Mouse (Mus musculus) midbrain, embryonic 13.5 days (tissue): ENCODE results near the gene Txndc2. TPM values are rescaled to one million over a fixed set of nuclear protein-coding genes. Genes with fewer than 3 reads are reported as not detected.

Experiments used
- ATAC-seq: fragments of 200-750 bp; cut with Nextera tagmentation; 2 replicates; pipeline ENCODE4 v1.8.0; 2017; ENCODE audit warnings: mild to moderate bottlenecking, moderate TSS enrichment, moderate library complexity
- H3K27ac ChIP-seq: fragments of 300-500 bp; sonication (generic); 2 replicates; pipeline ENCODE4 v1.5.1; 2015; ENCODE audit warnings: inconsistent platforms, mild to moderate bottlenecking, moderate library complexity
- H3K27me3 ChIP-seq: fragments of 300-500 bp; sonication (generic); 2 replicates; pipeline ENCODE4 v1.6.1; 2015; ENCODE audit warnings: mild to moderate bottlenecking, inconsistent platforms
- H3K36me3 ChIP-seq: fragments of 300-500 bp; sonication (generic); 2 replicates; pipeline ENCODE4 v1.6.1; 2015; ENCODE audit warnings: mild to moderate bottlenecking, inconsistent platforms
- H3K4me1 ChIP-seq: fragments of 300-500 bp; sonication (generic); replicated peaks from 2 replicates; pipeline ENCODE4 v1.6.1; 2015; ENCODE audit warnings: inconsistent platforms
- H3K4me2 ChIP-seq: fragments of 300-500 bp; sonication (generic); replicated peaks from 2 replicates; pipeline ENCODE4 v1.6.1; 2015; ENCODE audit warnings: moderate library complexity, mild to moderate bottlenecking, inconsistent platforms
- H3K4me3 ChIP-seq: fragments of 300-500 bp; sonication (generic); replicated peaks from 2 replicates; pipeline ENCODE4 v1.5.1; 2015; ENCODE audit warnings: mild to moderate bottlenecking, inconsistent platforms
- H3K9ac ChIP-seq: fragments of 300-500 bp; sonication (generic); replicated peaks from 2 replicates; pipeline ENCODE4 v1.6.1; 2015; ENCODE audit warnings: mild to moderate bottlenecking, inconsistent platforms
- H3K9me3 ChIP-seq: fragments of 300-500 bp; sonication (generic); 2 replicates; pipeline ENCODE4 v1.6.1; 2016; ENCODE audit warnings: mild to moderate bottlenecking, inconsistent platforms
- WGBS: fragments of 180-500 bp; shearing (Covaris S2); methylation state at CpG from one replicate; pipeline ENCODE4 v1.1.7; 2015; 5-methylcytosine and 5-hydroxymethylcytosine counted together
- polyA plus RNA-seq: library from polyadenylated mRNA; unstranded; fragments of >200 nt; fragmentation: Nextera tagmentation; extraction: Ambion mirVana; gene quantifications from 2 replicates; pipeline ENCODE4 v1.2.1, GENCODE M21; 2015

Gene Txndc2
- polyA plus RNA-seq, 1 experiment from 2014 or later: not detected

DNA sequence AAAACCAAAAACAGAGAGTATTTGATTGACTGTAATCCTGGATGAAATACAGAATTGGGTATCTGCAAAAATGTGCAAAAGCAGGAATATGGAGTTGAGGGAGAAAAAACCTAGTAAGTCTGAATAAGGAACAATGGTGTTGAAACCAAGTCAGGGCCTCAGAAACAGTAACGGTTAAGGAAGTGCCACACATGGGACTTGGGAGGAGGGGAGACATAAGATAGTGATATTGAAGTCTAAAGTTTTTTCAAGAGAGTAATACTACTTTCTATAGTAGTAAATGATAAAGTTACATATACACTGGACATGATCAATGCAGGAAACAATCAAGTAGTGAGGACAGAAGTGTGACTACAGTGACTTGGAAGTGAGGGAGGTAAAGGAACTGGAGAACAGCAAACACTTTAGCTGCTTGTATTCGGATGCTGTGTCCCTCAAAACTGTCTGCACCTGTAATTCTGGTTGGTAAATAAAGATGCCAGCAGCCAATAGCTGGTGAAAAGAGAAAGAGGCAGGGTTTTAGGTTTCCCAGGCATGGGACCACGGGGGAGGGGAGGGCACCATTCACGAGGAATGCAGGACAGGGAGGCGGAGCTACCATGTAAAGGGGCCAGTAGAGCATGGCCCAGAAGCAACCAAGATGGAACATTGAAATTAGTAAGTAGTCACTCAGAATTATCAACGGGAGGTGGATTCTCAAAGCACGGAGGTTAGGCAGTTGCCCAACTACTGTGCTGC, 34.2 kb downstream of the Txndc2 start:
- H3K9ac ChIP-seq: no peak overlapping the region
- ATAC-seq: no peak
- H3K9me3 ChIP-seq: no peaks in the 10 kb centered on the region
- no peaks in the 10 kb centered on the region for H3K27me3 ChIP-seq
- H3K27ac ChIP-seq: no peak overlapping the region
- no peak overlapping the region for H3K4me2 ChIP-seq
- 50% methylated on average over 7 of the region's 7 CpGs for WGBS
- H3K4me1 ChIP-seq: peaks cover 64% of the 10 kb centered on the region
- H3K4me3 ChIP-seq: no peak overlapping the region
- H3K36me3 ChIP-seq: no peaks in the 10 kb centered on the region

DNA sequence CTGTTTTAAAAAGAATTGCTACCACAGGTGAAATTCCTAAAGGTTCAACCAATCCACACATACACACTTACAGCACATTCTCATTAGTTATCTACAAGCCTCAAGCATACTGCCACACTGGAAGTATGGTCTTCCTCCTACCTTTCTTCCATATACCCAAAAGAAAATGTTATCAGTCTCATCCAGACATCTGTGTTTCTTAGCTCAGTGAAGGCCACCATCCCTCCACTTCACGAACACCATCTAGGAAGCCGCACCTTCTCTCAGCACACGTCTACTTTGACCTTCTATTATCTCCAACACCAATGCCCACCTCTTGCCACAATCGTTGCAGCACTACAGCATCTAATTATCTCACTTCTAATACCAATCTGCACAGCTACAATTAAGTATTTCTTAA, 36.0 kb downstream of the Txndc2 start:
- no peaks in the 10 kb centered on the region for H3K9me3 ChIP-seq
- peaks cover 56% of the 10 kb centered on the region for H3K4me1 ChIP-seq
- no peak overlapping the region for H3K9ac ChIP-seq
- no peaks in the 10 kb centered on the region for H3K27me3 ChIP-seq
- 81% methylated on average over 4 of the region's 4 CpGs for WGBS
- ATAC-seq: no peak
- H3K36me3 ChIP-seq: no peaks in the 10 kb centered on the region
- no peak overlapping the region for H3K4me2 ChIP-seq
- H3K27ac ChIP-seq: no peak overlapping the region
- H3K4me3 ChIP-seq: no peak overlapping the region

DNA sequence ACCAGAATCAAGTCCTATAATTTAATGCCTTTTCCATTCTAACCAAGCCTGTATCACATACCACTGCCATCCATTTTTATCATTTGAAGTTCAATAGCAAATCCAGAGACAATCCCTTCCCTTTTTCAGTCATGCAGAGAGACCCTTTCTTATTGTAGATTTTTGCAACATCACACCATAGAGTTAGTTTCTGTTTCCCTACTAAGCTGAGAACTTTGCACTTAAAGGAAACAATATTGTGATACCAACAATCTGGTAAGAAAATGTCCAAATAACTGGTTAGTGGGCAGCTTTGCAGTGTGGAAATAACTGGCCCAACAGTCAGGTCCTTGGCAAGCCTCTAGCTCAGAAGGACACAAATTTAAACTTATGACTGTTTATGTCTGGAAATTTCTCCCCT, 37.1 kb downstream of the Txndc2 start:
- Histone ChIP-seq H3K27me3 (no peaks in the 10 kb centered on the region), H3K4me3 (no peak overlapping the region), H3K9me3 (no peaks in the 10 kb centered on the region), H3K27ac (no peak overlapping the region), H3K4me1 (peaks cover 56% of the 10 kb centered on the region), H3K36me3 (no peaks in the 10 kb centered on the region), H3K4me2 (no peak overlapping the region), H3K9ac (no peak overlapping the region)
- no peak for ATAC-seq

DNA sequence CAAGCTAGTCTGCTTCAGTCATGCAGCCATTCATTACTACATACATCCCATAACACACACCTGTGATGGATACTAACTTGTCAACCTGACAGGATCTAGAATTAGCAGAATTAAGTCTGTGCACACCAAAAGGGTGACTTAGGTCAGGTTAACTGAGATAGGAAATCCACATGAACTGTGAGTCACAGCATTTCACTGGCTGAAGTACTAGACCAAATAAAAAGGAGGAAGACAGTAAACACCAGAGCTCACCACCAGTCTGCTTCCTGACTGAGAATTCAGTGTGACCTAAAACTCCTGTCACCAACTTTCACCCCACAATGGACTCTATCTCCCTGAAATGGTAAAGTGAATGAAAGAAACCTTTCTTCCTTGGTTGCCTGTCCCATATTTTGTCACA, 37.7 kb downstream of the Txndc2 start:
- Histone ChIP-seq H3K9me3 (no peaks in the 10 kb centered on the region), H3K27me3 (no peaks in the 10 kb centered on the region), H3K4me2 (no peak overlapping the region), H3K36me3 (no peaks in the 10 kb centered on the region), H3K4me3 (no peak overlapping the region), H3K9ac (no peak overlapping the region), H3K4me1 (peaks cover 51% of the 10 kb centered on the region), H3K27ac (no peak overlapping the region)
- no peak for ATAC-seq

DNA sequence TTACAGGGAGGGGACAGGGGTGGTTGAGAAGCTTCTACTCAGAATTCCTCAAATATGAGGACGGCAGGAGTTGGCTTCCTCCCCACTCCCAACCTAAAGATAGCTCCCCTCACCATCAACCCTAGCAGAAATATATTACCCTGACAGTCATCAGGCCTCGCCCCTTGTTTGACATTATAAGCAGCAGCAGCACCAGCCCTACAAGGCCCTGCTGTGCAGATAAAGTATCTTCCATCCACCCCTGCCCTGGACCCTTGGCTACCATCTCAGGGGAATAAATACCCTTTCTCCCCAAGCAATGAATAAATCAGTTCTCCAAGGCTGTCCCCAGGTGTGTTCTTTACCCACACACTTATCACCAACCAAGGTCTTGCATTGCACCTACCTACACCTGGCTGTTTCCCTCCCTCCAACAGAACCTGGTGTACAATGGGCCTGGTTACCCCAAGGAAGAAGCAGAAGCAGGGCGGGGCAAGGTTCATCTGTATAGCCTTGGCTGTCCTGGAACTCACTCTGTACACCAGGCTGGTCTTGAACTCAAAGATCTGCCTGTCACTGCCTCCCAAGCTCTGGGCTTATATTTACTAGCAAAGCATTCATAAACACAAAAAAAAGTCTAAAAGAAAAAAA, 44.0 kb downstream of the Txndc2 start:
- H3K4me1 ChIP-seq: peaks cover 25% of the 10 kb centered on the region
- no peak overlapping the region for H3K9ac ChIP-seq
- no peaks in the 10 kb centered on the region for H3K27me3 ChIP-seq
- H3K36me3 ChIP-seq: peaks cover 1% of the 10 kb centered on the region
- H3K4me3 ChIP-seq: no peak overlapping the region
- no peaks in the 10 kb centered on the region for H3K9me3 ChIP-seq
- WGBS: 95% methylated on average over 3 of the region's 3 CpGs
- no peak overlapping the region for H3K27ac ChIP-seq
- no peak; the same call in 1 of the 2 replicates for ATAC-seq
- no peak overlapping the region for H3K4me2 ChIP-seq

DNA sequence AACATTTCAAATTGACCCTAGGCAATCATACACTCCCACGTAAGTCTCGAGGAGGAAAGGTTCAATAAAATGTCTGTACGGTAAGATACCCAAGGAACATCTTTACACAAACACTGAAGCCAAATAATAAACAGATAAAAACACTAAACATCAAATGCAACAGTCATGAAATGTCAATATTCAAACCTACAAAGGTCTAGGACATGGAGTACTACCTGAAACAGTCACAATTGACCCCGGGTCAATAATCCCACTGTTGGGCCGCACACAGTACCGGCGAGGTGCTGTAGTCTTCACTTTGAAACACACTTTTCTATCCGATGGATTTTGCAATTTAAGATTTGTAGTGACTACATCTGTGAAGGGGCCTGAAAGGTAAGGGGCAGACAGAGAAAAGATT, 47.3 kb downstream of the Txndc2 start:
- ATAC-seq: no peak
- Histone ChIP-seq H3K27me3 (no peaks in the 10 kb centered on the region), H3K4me1 (peaks cover 13% of the 10 kb centered on the region), H3K27ac (no peak overlapping the region), H3K4me2 (no peak overlapping the region), H3K4me3 (no peak overlapping the region), H3K9ac (no peak overlapping the region), H3K9me3 (no peaks in the 10 kb centered on the region), H3K36me3 (peaks cover 12% of the 10 kb centered on the region)
- 91% methylated on average over 8 of the region's 8 CpGs for WGBS

Other genes with a start within 250 kb of the Txndc2 start
- 0.09 and 0.28 TPM in 2 replicates for gene Tmem232, start 101.4 kb downstream of the Txndc2 start, polyA plus RNA-seq
- 244 and 247 TPM in 2 replicates for gene Vapa, start 28.6 kb downstream of the Txndc2 start, polyA plus RNA-seq
- 71.6 and 74.8 TPM in 2 replicates for gene Rab31, start 130.6 kb upstream of the Txndc2 start, polyA plus RNA-seq
- gene Ppp4r1, start 140.4 kb upstream of the Txndc2 start, polyA plus RNA-seq: 48.0 and 51.2 TPM in 2 replicates
- gene Ralbp1, start 243.6 kb upstream of the Txndc2 start, polyA plus RNA-seq: 49.8 TPM in 2 replicates